Mouse (Mus musculus): ENCODE results near the gene Dscaml1. TPM values are rescaled to one million over a fixed set of nuclear protein-coding genes. Genes with fewer than 3 reads are reported as not detected.

The Dscaml1 gene
- total and polyA plus RNA-seq, 3 experiments: not detected

DNA sequence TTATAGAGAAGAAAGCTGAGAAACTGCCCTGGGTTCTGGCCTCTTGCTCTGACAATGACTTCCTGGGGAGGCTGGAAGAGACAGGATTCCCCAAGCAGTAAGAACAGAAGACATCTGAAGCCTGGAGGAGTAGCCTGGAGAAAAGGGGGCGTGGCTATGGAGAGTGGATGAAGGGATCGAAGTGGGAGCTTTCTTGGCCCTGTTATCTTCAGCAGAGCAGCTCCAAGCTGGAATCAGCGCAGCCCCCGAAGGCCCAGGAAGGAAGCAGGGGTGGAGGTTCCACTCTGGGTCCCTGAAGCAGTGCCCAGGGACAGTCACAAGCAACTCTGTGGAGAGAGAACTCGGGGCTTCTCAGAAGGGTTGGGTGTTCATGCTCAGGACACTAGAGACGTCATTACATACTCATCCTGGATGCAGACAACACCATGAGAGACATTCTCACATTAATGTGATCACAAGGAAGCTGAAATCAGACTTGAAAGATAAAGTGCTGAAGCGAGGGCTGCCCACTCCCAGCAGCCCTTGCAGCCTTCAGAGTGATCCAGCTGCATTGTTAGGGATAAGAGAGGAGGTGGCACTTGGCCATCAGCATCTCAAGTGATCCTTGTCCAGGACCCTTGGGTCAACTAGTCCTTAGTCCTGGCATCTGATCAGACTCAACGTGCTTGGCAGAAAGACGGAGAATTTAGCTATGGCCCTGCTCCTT is 146.5 kb downstream of the Dscaml1 start:
- no peaks in the 10 kb centered on the region for H3K36me3 ChIP-seq (ENCODE audit: control insufficient read depth in 1 of 2, insufficient read depth in 2 of 2, low read length in 2 of 2)
- H3K79me2 ChIP-seq (ENCODE audit: control insufficient read depth, insufficient read depth, low read length, poor library complexity): no peaks in the 10 kb centered on the region
- H3K27me3 ChIP-seq (ENCODE audit: control insufficient read depth in 1 of 2, insufficient read depth in 2 of 2, low read length in 2 of 2): no peaks in the 10 kb centered on the region
- H3K4me1 ChIP-seq (ENCODE audit: control insufficient read depth in 1 of 2, insufficient read depth in 2 of 2, low read length in 2 of 2): no peaks in the 10 kb centered on the region
- H3K9ac ChIP-seq (ENCODE audit: control insufficient read depth, low read depth, low read length, poor library complexity, severe bottlenecking): no peak overlapping the region
- DNase-seq (ENCODE audit: low read depth, low spot score): no peak
- no peaks in the 10 kb centered on the region for H3K9me3 ChIP-seq (replicated peaks; ENCODE audit: insufficient read depth, low read length)
- H3K4me3 ChIP-seq (ENCODE audit: control insufficient read depth in 1 of 2, insufficient read depth in 1 of 2, low read depth in 2 of 2, low read length in 2 of 2): no peak overlapping the region
- TF ChIP-seq ZKSCAN1 (IDR thresholded peaks at IDR 0.05; ENCODE audit: low read depth, low read length) (no peak), MAX (IDR thresholded peaks at IDR 0.05; ENCODE audit: low read length) (no peak), POLR2AphosphoS2 (IDR thresholded peaks at IDR 0.05; ENCODE audit: low read length) (no peak), MYC (IDR thresholded peaks at IDR 0.05; ENCODE audit: low read depth, low read length) (no peak), MAZ (IDR thresholded peaks at IDR 0.05; ENCODE audit: low read depth, low read length) (no peak), JUND (IDR thresholded peaks at IDR 0.05; ENCODE audit: low read depth, low read length) (no peak), HCFC1 (IDR thresholded peaks at IDR 0.05; ENCODE audit: low read depth, low read length) (no peak), MYB (IDR thresholded peaks at IDR 0.05; ENCODE audit: low read depth, low read length) (no peak), BHLHE40 (IDR thresholded peaks at IDR 0.05; ENCODE audit: borderline replicate concordance, low read depth, low read length) (no peak), GABPA (IDR thresholded peaks at IDR 0.05; ENCODE audit: low read depth, low read length) (no peak)
- no peak overlapping the region for H3K27ac ChIP-seq (ENCODE audit: control insufficient read depth, low read depth, low read length)

DNA sequence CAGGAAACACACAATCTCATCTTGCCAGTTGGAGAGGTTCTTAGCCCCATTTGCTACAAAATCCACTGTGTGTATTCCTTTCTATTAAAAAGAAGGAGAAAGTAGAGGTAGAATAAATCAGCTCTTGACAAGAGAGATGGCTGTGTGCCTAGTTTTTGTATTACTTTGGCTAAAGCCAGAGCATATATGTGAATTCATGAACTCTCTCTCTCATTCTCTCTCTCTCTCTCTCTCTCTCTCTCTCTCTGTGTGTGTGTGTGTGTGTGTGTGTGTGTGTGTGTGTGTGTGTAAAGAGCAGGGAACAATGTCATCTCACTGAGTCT is 147.0 kb downstream of the Dscaml1 start:
- H3K4me3 ChIP-seq (ENCODE audit: control insufficient read depth in 1 of 2, insufficient read depth in 1 of 2, low read depth in 2 of 2, low read length in 2 of 2): no peak overlapping the region
- no peak for DNase-seq (ENCODE audit: low read depth, low spot score)
- H3K27me3 ChIP-seq (ENCODE audit: control insufficient read depth in 1 of 2, insufficient read depth in 2 of 2, low read length in 2 of 2): no peaks in the 10 kb centered on the region
- H3K36me3 ChIP-seq (ENCODE audit: control insufficient read depth in 1 of 2, insufficient read depth in 2 of 2, low read length in 2 of 2): no peaks in the 10 kb centered on the region
- H3K9ac ChIP-seq (ENCODE audit: control insufficient read depth, low read depth, low read length, poor library complexity, severe bottlenecking): no peak overlapping the region
- H3K4me1 ChIP-seq (ENCODE audit: control insufficient read depth in 1 of 2, insufficient read depth in 2 of 2, low read length in 2 of 2): no peaks in the 10 kb centered on the region
- no peaks in the 10 kb centered on the region for H3K9me3 ChIP-seq (replicated peaks; ENCODE audit: insufficient read depth, low read length)
- H3K27ac ChIP-seq (ENCODE audit: control insufficient read depth, low read depth, low read length): no peak overlapping the region
- no peak for TF ChIP-seq E2F4 (IDR thresholded peaks at IDR 0.05; ENCODE audit: borderline replicate concordance, low read depth, low read length)
- TF ChIP-seq CHD1 (IDR thresholded peaks at IDR 0.05; ENCODE audit: low read depth, low read length): no peak
- TF ChIP-seq ETS1 (IDR thresholded peaks at IDR 0.05; ENCODE audit: low read depth, low read length): no peak
- TF ChIP-seq SMC3 (IDR thresholded peaks at IDR 0.05; ENCODE audit: low read depth, low read length): no peak
- no peak for TF ChIP-seq ZNF384 (IDR thresholded peaks at IDR 0.05; ENCODE audit: low read depth, low read length)
- TF ChIP-seq ELF1 (IDR thresholded peaks at IDR 0.05; ENCODE audit: low read depth, low read length): no peak
- TF ChIP-seq BHLHE40 (IDR thresholded peaks at IDR 0.05; ENCODE audit: borderline replicate concordance, low read depth, low read length): no peak
- TF ChIP-seq MXI1 (IDR thresholded peaks at IDR 0.05; ENCODE audit: low read depth, low read length): no peak
- TF ChIP-seq MYB (IDR thresholded peaks at IDR 0.05; ENCODE audit: low read depth, low read length): no peak
- TF ChIP-seq GABPA (IDR thresholded peaks at IDR 0.05; ENCODE audit: low read depth, low read length): no peak
- no peak for TF ChIP-seq ZMIZ1 (IDR thresholded peaks at IDR 0.05; ENCODE audit: low read depth, low read length)
- TF ChIP-seq POLR2AphosphoS2 (IDR thresholded peaks at IDR 0.05; ENCODE audit: low read length): no peak
- no peak for TF ChIP-seq TCF12 (IDR thresholded peaks at IDR 0.05; ENCODE audit: low read depth, low read length)
- TF ChIP-seq ZC3H11A (IDR thresholded peaks at IDR 0.05; ENCODE audit: low read depth, low read length): no peak
- H3K79me2 ChIP-seq (ENCODE audit: control insufficient read depth, insufficient read depth, low read length, poor library complexity): no peaks in the 10 kb centered on the region
